Mouse (Mus musculus) ES-E14 (cell line): ENCODE data around the gene B2m. TPM values are rescaled to one million over a fixed set of nuclear protein-coding genes. Genes with fewer than 3 reads are reported as not detected.

Experiments
- DNase-seq: peaks from one replicate; pipeline ENCODE4 v3.0.0-alpha.2; 2013; ENCODE audit warnings: low read depth, low spot score
- H3K27ac ChIP-seq: 2 replicates; pipeline ENCODE4 v1.5.1; 2012; ENCODE audit warnings: low read depth, mild to moderate bottlenecking, low read length, moderate library complexity, mixed read lengths; ENCODE audit not compliant: poor library complexity, insufficient read depth, severe bottlenecking
- H3K36me3 ChIP-seq: 2 replicates; pipeline ENCODE4 v1.6.1; 2012; ENCODE audit warnings: mild to moderate bottlenecking, low read length, moderate library complexity, mixed read lengths; ENCODE audit not compliant: control insufficient read depth, poor library complexity, insufficient read depth, severe bottlenecking
- H3K4me1 ChIP-seq, 2 experiments: fragments of 150-350 bp in 1 of 2; sonication (generic) in 1 of 2; 2 replicates each; pipeline ENCODE4 v1.6.1; 2012; ENCODE audit warnings: low read length in 2 of 2, mild to moderate bottlenecking in 1 of 2, mixed read lengths in 1 of 2; ENCODE audit not compliant: control insufficient read depth in 2 of 2, insufficient read depth in 2 of 2, poor library complexity in 1 of 2
- H3K4me3 ChIP-seq, 2 experiments: fragments of 150-350 bp in 1 of 2; sonication (generic) in 1 of 2; 2 replicates each; pipeline ENCODE4 v1.5.1; 2012; ENCODE audit warnings: low read length in 2 of 2, low read depth in 1 of 2, mild to moderate bottlenecking in 1 of 2, mixed read lengths in 1 of 2; ENCODE audit not compliant: insufficient read depth in 1 of 2, poor library complexity in 1 of 2, severe bottlenecking in 1 of 2
- H3K9ac ChIP-seq: 2 replicates; pipeline ENCODE4 v1.6.1; 2012; ENCODE audit warnings: low read depth, mild to moderate bottlenecking, low read length, mixed read lengths; ENCODE audit not compliant: poor library complexity, insufficient read depth, severe bottlenecking
- H3K9me3 ChIP-seq: fragments of 150-350 bp; sonication (generic); 2 replicates; pipeline ENCODE4 v1.6.1; 2012; ENCODE audit warnings: low read depth, mild to moderate bottlenecking, low read length; ENCODE audit not compliant: control insufficient read depth, insufficient read depth
- CHD2 ChIP-seq: IDR thresholded peaks from 2 replicates; pipeline ENCODE4 v1.6.1; 2014; ENCODE audit warnings: mild to moderate bottlenecking, low read depth, low read length, inconsistent platforms
- HCFC1 ChIP-seq: IDR thresholded peaks from 2 replicates; pipeline ENCODE4 v1.6.1; 2012; ENCODE audit warnings: low read length, inconsistent platforms, borderline replicate concordance; ENCODE audit not compliant: insufficient read depth
- MAFK ChIP-seq: IDR thresholded peaks from 2 replicates; pipeline ENCODE4 v1.6.1; 2014; ENCODE audit warnings: mild to moderate bottlenecking, low read depth, low read length, inconsistent platforms; ENCODE audit not compliant: insufficient read depth
- ZC3H11A ChIP-seq: IDR thresholded peaks from 2 replicates; pipeline ENCODE4 v1.6.1; 2012; ENCODE audit warnings: low read depth, mild to moderate bottlenecking, inconsistent platforms, low read length, borderline replicate concordance
- ZNF384 ChIP-seq: IDR thresholded peaks from 2 replicates; pipeline ENCODE4 v1.6.1; 2012; ENCODE audit warnings: low read depth, low read length, inconsistent platforms
- in situ Hi-C, 2 experiments: fragments of 600-800 bp; cut with MboI; formaldehyde crosslinking; loops; one replicate each; pipeline ENCODE4 v1.15.1; 2025; ENCODE audit warnings: low sequenced_read_pairs in 2 of 2, inconsistent platforms in 1 of 2; ENCODE audit not compliant: unreplicated experiment in 2 of 2
- total RNA-seq: library from RNA; depleted of rRNA; stranded (reverse); fragments of 300-350 nt; gene quantifications from 2 replicates; pipeline ENCODE4 v1.2.3, GENCODE M21; 2012

The B2m gene
- total RNA-seq, 1 experiment, result 73.8 TPM

DNA sequence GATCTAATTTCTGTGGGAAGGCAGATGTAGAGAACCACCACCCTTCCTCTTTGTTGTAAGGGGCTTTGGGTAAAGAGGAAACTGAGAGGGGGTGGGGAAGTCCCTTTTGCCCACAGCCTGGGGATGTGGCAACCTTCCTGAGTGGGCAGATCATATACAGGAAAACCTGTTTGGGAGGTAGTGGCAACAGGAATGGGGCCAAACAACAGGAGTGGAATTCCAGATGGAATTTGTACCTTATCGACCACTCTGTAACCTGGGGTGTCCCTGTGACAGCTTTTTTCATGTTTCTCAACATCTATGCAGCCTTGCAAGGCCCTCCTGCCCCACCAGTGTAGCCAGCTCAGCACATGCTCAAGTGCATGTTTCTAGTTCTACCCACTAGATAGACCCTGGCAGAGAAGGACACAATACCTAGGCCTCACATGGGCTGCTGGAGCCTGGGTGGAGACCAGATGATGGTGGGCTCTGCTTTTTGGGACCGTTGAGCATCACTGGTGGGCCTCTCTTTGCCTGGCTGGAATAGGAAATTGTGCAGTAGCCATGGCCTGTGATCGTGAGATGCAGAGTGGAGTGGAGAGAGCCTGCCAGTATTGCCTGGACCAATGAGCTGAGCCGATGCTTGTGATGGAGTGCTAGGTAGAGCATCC, 8.7 kb downstream of the B2m start:
- TF ChIP-seq MAFK (no peak), HCFC1 (no peak), CHD2 (no peak)
- in situ Hi-C loops, result no loop called here
- H3K4me1 ChIP-seq, result peaks cover 0 to 2% of the 10 kb centered on the region in 2 experiments; a peak in 2 of 4 replicates
- peak overlapping the region in 1 of 2 experiments; percentile 35; a peak in 2 of 4 replicates for H3K4me3 ChIP-seq
- no peak for DNase-seq
- H3K9me3 ChIP-seq, result no peaks in the 10 kb centered on the region; the same call in 1 of the 2 replicates
- H3K9ac ChIP-seq, result no peak overlapping the region
- no peak overlapping the region for H3K27ac ChIP-seq
- H3K36me3 ChIP-seq, result no peaks in the 10 kb centered on the region

DNA sequence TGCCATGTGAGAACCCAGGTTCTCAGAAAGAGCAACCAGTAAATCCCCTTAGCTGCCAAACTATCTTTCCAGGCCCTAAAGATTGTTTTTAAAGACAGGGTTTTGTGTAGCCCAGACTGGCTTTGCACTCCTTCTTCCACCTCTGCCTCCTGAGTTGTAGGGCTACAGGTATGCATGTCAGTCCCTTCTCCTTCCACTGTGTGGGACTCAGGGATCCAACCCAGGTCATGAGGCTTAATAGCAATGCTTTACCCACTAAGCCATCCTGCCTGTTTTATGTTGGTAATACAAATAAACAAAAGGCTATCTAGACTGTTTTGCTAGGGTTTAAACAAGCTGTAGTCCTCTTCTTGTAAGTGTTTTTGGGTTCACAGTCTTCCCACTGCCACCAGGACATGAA, 10.1 kb downstream of the B2m start:
- in situ Hi-C loops, result no loop called here
- Histone ChIP-seq H3K9me3 (no peaks in the 10 kb centered on the region; the same call in 1 of the 2 replicates), H3K4me3 (no peak overlapping the region), H3K27ac (no peak overlapping the region), H3K36me3 (no peaks in the 10 kb centered on the region), H3K4me1 (peaks cover 2% of the 10 kb centered on the region in 2 experiments; a peak in 2 of 4 replicates), H3K9ac (no peak overlapping the region)
- no peak for TF ChIP-seq ZNF384
- TF ChIP-seq MAFK, result no peak
- TF ChIP-seq CHD2, result no peak
- TF ChIP-seq HCFC1, result no peak
- TF ChIP-seq ZC3H11A, result no peak
- no peak for DNase-seq

DNA sequence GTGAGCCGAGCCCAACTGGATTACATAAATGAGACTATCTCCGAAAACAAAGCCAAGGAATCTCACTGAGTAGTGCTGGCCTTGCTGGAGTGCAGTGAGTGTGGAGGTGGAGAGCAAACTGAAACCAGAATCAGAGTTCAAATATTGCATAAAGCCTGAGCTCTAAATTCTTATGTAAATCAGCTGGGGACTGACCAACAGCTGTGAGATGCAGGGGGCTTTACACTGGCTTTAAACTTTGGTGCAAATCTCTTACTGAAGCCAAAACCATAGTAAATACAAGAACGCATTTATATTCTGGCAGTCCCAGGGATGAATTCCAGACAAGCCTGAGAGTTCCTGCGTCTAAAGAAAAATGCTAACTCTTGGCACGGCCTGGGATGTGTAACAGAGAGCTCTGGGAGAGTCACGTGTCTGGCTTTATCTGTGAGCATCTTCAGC, 10.9 kb downstream of the B2m start:
- Histone ChIP-seq H3K36me3 (no peaks in the 10 kb centered on the region), H3K9me3 (no peaks in the 10 kb centered on the region), H3K27ac (no peak overlapping the region), H3K4me1 (peaks cover 2% of the 10 kb centered on the region in 2 experiments; a peak in 2 of 4 replicates), H3K9ac (no peak overlapping the region), H3K4me3 (no peak overlapping the region)
- TF ChIP-seq ZNF384, result no peak
- TF ChIP-seq CHD2, result no peak
- no peak for TF ChIP-seq MAFK
- no peak for TF ChIP-seq ZC3H11A
- no peak for TF ChIP-seq HCFC1
- DNase-seq, result no peak
- in situ Hi-C loops, result no loop called here

DNA sequence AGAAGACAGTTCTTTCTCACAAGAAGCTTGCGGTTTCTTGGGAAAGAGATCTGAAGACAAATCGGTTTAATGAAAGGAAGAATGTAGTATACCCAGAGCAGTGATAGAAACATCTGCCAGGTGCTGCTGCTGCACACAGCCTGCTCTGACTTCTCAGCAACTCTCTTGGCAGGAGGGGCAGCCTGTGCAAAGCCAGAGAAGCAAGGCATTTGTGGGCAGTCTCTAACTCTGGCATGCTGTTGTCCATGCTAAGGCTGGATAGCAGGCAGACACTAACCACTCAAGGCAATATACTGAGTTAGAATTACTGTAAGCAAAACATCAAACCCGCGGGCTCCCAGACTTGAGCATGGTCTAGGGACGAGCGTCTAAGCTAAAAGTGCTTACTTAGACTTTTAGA, 12.2 kb downstream of the B2m start:
- Histone ChIP-seq H3K9ac (no peak overlapping the region), H3K9me3 (no peaks in the 10 kb centered on the region), H3K27ac (no peak overlapping the region), H3K4me3 (no peak overlapping the region), H3K36me3 (no peaks in the 10 kb centered on the region), H3K4me1 (peaks cover 2% of the 10 kb centered on the region in 2 experiments; a peak in 2 of 4 replicates)
- in situ Hi-C loops, result no loop called here
- no peak for TF ChIP-seq HCFC1
- no peak for TF ChIP-seq ZNF384
- TF ChIP-seq MAFK, result no peak
- DNase-seq, result no peak

- H3K4me3 ChIP-seq, result no peak within 1 kb of the TSS
- H3K27ac ChIP-seq, result no peak within 1 kb of the TSS
- H3K36me3 ChIP-seq, result no peaks in the 10 kb centered on the region
- H3K9ac ChIP-seq, result no peak within 1 kb of the TSS
- DNase-seq, result peak; percentile 78
- H3K4me1 ChIP-seq, result peaks cover 2% of the 10 kb centered on the region in 2 experiments; a peak in 2 of 4 replicates
- in situ Hi-C loops, result no loop called here
- no peaks in the 10 kb centered on the region for H3K9me3 ChIP-seq
- TF ChIP-seq ZNF384 (no peak), ZC3H11A (0 out of 2 replicates have a peak, but pooled peaks have one; percentile 40), HCFC1 (no peak), MAFK (0 out of 2 replicates have a peak, but pooled peaks have one; percentile 24), CHD2 (no peak)
These were observed 13.2 kb downstream of the B2m start, which contains the start of gene Trim69 for GRCm38 (mm10) chr2:122160680-122161079. Gene Trim69 (plus strand): TSS chr2:122160700.
